21 mouse cellular contexts compared by ENCODE assay signal in the genomic region with DNA sequence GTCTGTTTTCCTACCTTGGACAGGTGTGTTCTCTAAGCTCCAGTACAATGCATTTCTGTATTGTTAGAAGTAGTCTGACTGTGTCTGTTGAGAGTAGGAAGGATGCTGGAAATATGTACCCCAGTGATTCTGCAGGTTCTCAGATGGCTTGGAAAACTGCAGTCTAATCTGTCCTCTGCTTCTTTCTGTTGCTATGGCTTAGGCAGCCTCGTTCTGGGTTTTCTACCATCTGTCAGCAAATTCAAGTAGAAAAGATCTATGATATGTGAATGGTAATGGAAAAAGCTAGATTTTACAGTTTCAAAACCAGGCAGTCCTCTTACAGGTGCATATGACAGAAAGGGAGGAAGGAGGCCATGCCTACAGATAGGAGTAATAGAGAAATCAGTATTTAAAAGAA.
DNase-seq lines count a peak whose midpoint lies in the region; ATAC-seq and TF ChIP-seq lines count a peak whose summit lies in the region.
"Had no signal": no experiment of that assay in that cellular context is flagged by ENCODE, and none has a peak within 500 bp of the region (broad histone marks: within the 10 kb centered on the region; RNA-seq: fewer than 3 reads in every experiment).

No protein-coding gene starts in this region.

- peak; percentile 65 for DNase-seq in forebrain, postnatal 0 days
- DNase-seq in forebrain, embryonic 11.5 days (ENCODE audit: low spot score) = no peak
- DNase-seq in frontal cortex, postnatal 10 days (ENCODE audit: low spot score in 2 of 2) = peak; percentile 29 to 46
- peak; percentile 44 to 82 for DNase-seq in layer of hippocampus, postnatal 14 days (ENCODE audit: low spot score in 2 of 2)
- peak; percentile 8 to 32 for DNase-seq in right cerebral cortex, postnatal 36 days (ENCODE audit: low spot score in 2 of 2)
- no peak for DNase-seq in thymus, postnatal 36 days
- no peak for DNase-seq in lung, postnatal 36 days
- DNase-seq: adrenal gland, postnatal 14 days; cerebellum, postnatal 25 days; heart, postnatal 36 days; kidney, adult 9 months; liver; lung, adult 2 months; thymus, adult 18-20 months had no signal

- H3K9ac ChIP-seq in forebrain, postnatal 0 days = no peak overlapping the region
- no peak overlapping the region for H3K9ac ChIP-seq in forebrain, embryonic 11.5 days (ENCODE audit: low read length)
- H3K9ac ChIP-seq in midbrain, embryonic 15.5 days = no peak overlapping the region
- H3K9ac ChIP-seq: embryonic facial prominence, embryonic 13.5 days; midbrain, embryonic 12.5 days had no signal

- no peak overlapping the region for H3K27ac ChIP-seq in forebrain, postnatal 0 days (ENCODE audit: low read depth, low read length)
- H3K27ac ChIP-seq in forebrain, embryonic 11.5 days (ENCODE audit: low read depth, low read length) = no peak overlapping the region
- H3K27ac ChIP-seq in midbrain, embryonic 15.5 days = no peak overlapping the region
- H3K27ac ChIP-seq: embryonic facial prominence, embryonic 13.5 days; forebrain, embryonic 10.5 days; macrophage; midbrain, embryonic 12.5 days had no signal

- H3K9me3 ChIP-seq in forebrain, postnatal 0 days (ENCODE audit: low read length) = no peaks in the 10 kb centered on the region
- H3K9me3 ChIP-seq in forebrain, embryonic 11.5 days (ENCODE audit: control insufficient read depth, low read length) = no peaks in the 10 kb centered on the region
- no peaks in the 10 kb centered on the region for H3K9me3 ChIP-seq in midbrain, embryonic 15.5 days
- H3K9me3 ChIP-seq: embryonic facial prominence, embryonic 13.5 days; forebrain, embryonic 10.5 days; midbrain, embryonic 12.5 days had no signal

- no peak overlapping the region for H3K4me3 ChIP-seq in forebrain, postnatal 0 days (ENCODE audit: low read depth, low read length)
- H3K4me3 ChIP-seq in forebrain, embryonic 11.5 days (ENCODE audit: low read depth, low read length) = no peak overlapping the region
- no peak overlapping the region for H3K4me3 ChIP-seq in midbrain, embryonic 15.5 days
- H3K4me3 ChIP-seq: embryonic facial prominence, embryonic 13.5 days; forebrain, embryonic 10.5 days; midbrain, embryonic 12.5 days had no signal

- H3K4me1 ChIP-seq in forebrain, postnatal 0 days (ENCODE audit: insufficient read depth) = 0 out of 2 replicates have a peak, but pooled peaks cover 5% of the 10 kb centered on the region
- H3K4me1 ChIP-seq in forebrain, embryonic 11.5 days (replicated peaks; ENCODE audit: control insufficient read depth, insufficient read depth, low read length) = no peaks in the 10 kb centered on the region
- H3K4me1 ChIP-seq in midbrain, embryonic 15.5 days = peaks cover 11% of the 10 kb centered on the region

- H3K27me3 ChIP-seq in forebrain, postnatal 0 days (ENCODE audit: insufficient read depth, low read length) = no peaks in the 10 kb centered on the region
- no peaks in the 10 kb centered on the region for H3K27me3 ChIP-seq in forebrain, embryonic 11.5 days (ENCODE audit: control insufficient read depth, insufficient read depth, low read length)
- no peaks in the 10 kb centered on the region for H3K27me3 ChIP-seq in midbrain, embryonic 15.5 days (replicated peaks)
- H3K27me3 ChIP-seq: CH12.LX; embryonic facial prominence, embryonic 13.5 days; midbrain, embryonic 12.5 days had no signal

- WGBS in forebrain, postnatal 0 days = 41% methylated on average over 1 of the region's 1 CpGs
- WGBS in forebrain, embryonic 11.5 days = 85% methylated on average over 1 of the region's 1 CpGs
- WGBS in midbrain, embryonic 15.5 days = 66% methylated on average over 1 of the region's 1 CpGs

- no peak for TF ChIP-seq CTCF in forebrain, postnatal 0 days (IDR thresholded peaks at IDR 0.05; ENCODE audit: low read depth)

- ATAC-seq in forebrain, postnatal 0 days = peak; percentile 88
- ATAC-seq in forebrain, embryonic 11.5 days (replicated peaks; ENCODE audit: low FRiP score) = no peak
- ATAC-seq in midbrain, embryonic 15.5 days (replicated peaks) = no peak

- H3K36me3 ChIP-seq in forebrain, postnatal 0 days (ENCODE audit: insufficient read depth) = no peaks in the 10 kb centered on the region
- H3K36me3 ChIP-seq in forebrain, embryonic 11.5 days (ENCODE audit: control insufficient read depth, insufficient read depth, low read length) = no peaks in the 10 kb centered on the region
- no peaks in the 10 kb centered on the region for H3K36me3 ChIP-seq in midbrain, embryonic 15.5 days (replicated peaks)
- H3K36me3 ChIP-seq: embryonic facial prominence, embryonic 13.5 days; forebrain, embryonic 10.5 days; midbrain, embryonic 12.5 days had no signal

- no peak overlapping the region for H3K4me2 ChIP-seq in forebrain, postnatal 0 days (ENCODE audit: low read depth)
- no peak overlapping the region for H3K4me2 ChIP-seq in forebrain, embryonic 11.5 days (ENCODE audit: low read depth, low read length, severe bottlenecking)
- H3K4me2 ChIP-seq in midbrain, embryonic 15.5 days = no peak overlapping the region
- H3K4me2 ChIP-seq: embryonic facial prominence, embryonic 13.5 days; heart, embryonic 11.5 days; midbrain, embryonic 12.5 days had no signal

Comparison
In these comparisons a context has a peak if more than half of its experiments do, and no peak if none do; other contexts are left out.
1. DNase-seq: peak in forebrain, postnatal 0 days (single experiment), frontal cortex, postnatal 10 days (2 of 2), layer of hippocampus, postnatal 14 days (2 of 2) and right cerebral cortex, postnatal 36 days (2 of 2); none in forebrain, embryonic 11.5 days (single experiment), thymus, postnatal 36 days (0 of 2) and lung, postnatal 36 days (single experiment).